10 mouse cellular contexts compared by ENCODE assay signal in genomic region chr4:81669181-81669580, GRCm38 (mm10).
DNase-seq lines count a peak whose midpoint lies in the region; ATAC-seq lines count a peak whose summit lies in the region.
"Had no signal": no experiment of that assay in that cellular context is flagged by ENCODE, and none has a peak within 500 bp of the region (broad histone marks: within the 10 kb centered on the region; RNA-seq: fewer than 3 reads in every experiment).

No protein-coding gene starts in this region.

- no peak overlapping the region for H3K9ac ChIP-seq in kidney, embryonic 16.5 days (replicated peaks; ENCODE audit: low read length)

- H3K27ac ChIP-seq in kidney, embryonic 16.5 days (ENCODE audit: low read length) = no peak overlapping the region
- H3K27ac ChIP-seq in embryonic facial prominence, embryonic 10.5 days (replicated peaks) = no peak overlapping the region
- H3K27ac ChIP-seq: heart, adult 2 months had no signal

- ATAC-seq in kidney, embryonic 16.5 days (ENCODE audit: low FRiP score, low TSS enrichment) = peak; percentile 76; the same call in 1 of the 2 replicates
- no peak for ATAC-seq in granulocyte monocyte progenitor cell, adult 5-6 weeks (replicated peaks; ENCODE audit: poor library complexity, severe bottlenecking)

- DNase-seq in kidney, adult 8-10 months = no peak
- DNase-seq in R1 (ENCODE audit: low read depth, low spot score) = peak; percentile 87
- DNase-seq in embryonic facial prominence, embryonic 10.5 days (ENCODE audit: low spot score) = peak; percentile 28
- DNase-seq in kidney, postnatal 14 days = peak; percentile 61
- no peak for DNase-seq in natural killer cell, adult 2 months (ENCODE audit: low spot score in 2 of 2)
- no peak for DNase-seq in MN1 (ENCODE audit: low spot score)

- WGBS in kidney, embryonic 16.5 days = 0% methylated on average over 3 of the region's 3 CpGs
- 34% methylated on average over 3 of the region's 3 CpGs for WGBS in embryonic facial prominence, embryonic 10.5 days

- H3K27me3 ChIP-seq in kidney, embryonic 16.5 days (ENCODE audit: insufficient read depth, low read length) = no peaks in the 10 kb centered on the region
- H3K27me3 ChIP-seq in embryonic facial prominence, embryonic 10.5 days (replicated peaks; ENCODE audit: low read depth, poor library complexity, severe bottlenecking) = no peaks in the 10 kb centered on the region
- H3K27me3 ChIP-seq: megakaryocyte, embryonic 14.5 days had no signal

- peaks cover under 1% of the 10 kb centered on the region; the same call in 1 of the 2 replicates for H3K9me3 ChIP-seq in kidney, embryonic 16.5 days (ENCODE audit: low read length)
- H3K9me3 ChIP-seq in embryonic facial prominence, embryonic 10.5 days = no peaks in the 10 kb centered on the region

- H3K36me3 ChIP-seq in kidney, embryonic 16.5 days (ENCODE audit: insufficient read depth, low read length) = no peaks in the 10 kb centered on the region
- no peaks in the 10 kb centered on the region for H3K36me3 ChIP-seq in embryonic facial prominence, embryonic 10.5 days (replicated peaks)

- H3K4me3 ChIP-seq in kidney, embryonic 16.5 days (ENCODE audit: low read length) = no peak overlapping the region
- no peak overlapping the region for H3K4me3 ChIP-seq in embryonic facial prominence, embryonic 10.5 days
- H3K4me3 ChIP-seq: heart, adult 2 months; megakaryocyte, embryonic 14.5 days had no signal

- peaks cover 5% of the 10 kb centered on the region for H3K4me1 ChIP-seq in kidney, embryonic 16.5 days (ENCODE audit: insufficient read depth, low read length)
- H3K4me1 ChIP-seq in embryonic facial prominence, embryonic 10.5 days = peaks cover 5% of the 10 kb centered on the region; the same call in 1 of the 2 replicates
- H3K4me1 ChIP-seq: megakaryocyte, embryonic 14.5 days had no signal

- no peak overlapping the region for H3K4me2 ChIP-seq in kidney, embryonic 16.5 days (replicated peaks; ENCODE audit: low read depth, low read length)

Comparison
In these comparisons a context has a peak if more than half of its experiments do, and no peak if none do; other contexts are left out.
1. DNase-seq: peak in R1 (single experiment), embryonic facial prominence, embryonic 10.5 days (single experiment) and kidney, postnatal 14 days (single experiment); none in kidney, adult 8-10 months (0 of 2), natural killer cell, adult 2 months (0 of 2) and MN1 (single experiment).